Mouse (Mus musculus) lung, postnatal 0 days (tissue): Measurements from ENCODE around the gene Milr1.
A peak's percentile ranks its signal among the peaks of the same experiment; 100 is the strongest.
"Not testable (repeated sequence)": the region's sequence is repeated elsewhere in the genome, so short reads cannot be mapped to it uniquely, and the experiment has no call there.

Experiments
- CTCF ChIP-seq: IDR thresholded peaks from 2 replicates; pipeline ENCODE4 v1.5.1; 2016; ENCODE audit warnings: antibody characterized with exemption, mild to moderate bottlenecking
- EP300 ChIP-seq: IDR thresholded peaks from 2 replicates; pipeline ENCODE4 v1.6.1; 2016; ENCODE audit warnings: antibody characterized with exemption, mild to moderate bottlenecking, control low read depth

DNA sequence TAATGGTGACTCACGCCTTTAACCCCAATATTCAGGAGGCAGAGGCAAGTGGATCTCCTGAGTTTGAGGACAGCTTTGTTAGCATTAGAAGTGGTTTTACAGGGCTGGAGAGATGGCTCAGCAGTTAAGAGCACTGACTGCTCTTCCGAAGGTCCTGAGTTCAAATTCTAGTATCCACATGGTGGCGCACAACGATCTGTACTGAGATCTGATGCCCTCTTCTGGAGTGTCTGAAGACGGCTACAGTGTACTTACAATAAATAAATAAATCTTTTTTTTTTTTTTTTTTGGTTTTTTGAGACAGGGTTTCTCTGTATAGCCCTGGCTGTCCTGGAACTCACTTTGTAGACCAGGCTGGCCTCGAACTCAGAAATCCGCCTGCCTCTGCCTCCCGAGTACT, 10.3 kb upstream of the Milr1 start:
- TF ChIP-seq CTCF = peak; percentile 30; the same call in 1 of the 2 replicates
- not testable (repeated sequence) for TF ChIP-seq EP300
